Mouse (Mus musculus) adrenal gland, adult 8-10 months (tissue): Measurements from ENCODE around the gene Abcb6. TPM values are rescaled to one million over a fixed set of nuclear protein-coding genes. Genes with fewer than 3 reads are reported as not detected.
A peak's percentile ranks its signal among the peaks of the same experiment; 100 is the strongest.

Experiments used
- DNase-seq: peaks from one replicate; pipeline ENCODE4 v3.0.0; 2022
- total RNA-seq, 4 experiments: library from RNA; stranded (reverse); gene quantifications; 2 replicates each; pipeline ENCODE4 v1.2.4; 2022

The Abcb6 gene
- total RNA-seq, 4 experiments from 2014 or later: 20.9 to 32.9 (median 31.4) TPM

GRCm38 (mm10) chr1:75201236-75201635 lies 21.0 kb upstream of the Abcb6 start:
- DNase-seq: no peak

GRCm38 (mm10) chr1:75192452-75192851 lies 12.3 kb upstream of the Abcb6 start:
- DNase-seq: peak; percentile 41

GRCm38 (mm10) chr1:75191622-75192402 lies 11.6 kb upstream of the Abcb6 start, which contains the start of the genes Ankzf1 and Atg9a:
Gene Ankzf1, plus strand, starts transcription at chr1:75192151.
Gene Atg9a, minus strand, starts transcription at chr1:75192196.
- peak; percentile 98 for DNase-seq

GRCm38 (mm10) chr1:75191258-75191621 lies 11.0 kb upstream of the Abcb6 start:
- no peak for DNase-seq

GRCm38 (mm10) chr1:75190577-75190976 lies 10.4 kb upstream of the Abcb6 start:
- no peak for DNase-seq

GRCm38 (mm10) chr1:75187914-75188483 lies 7.8 kb upstream of the Abcb6 start:
- DNase-seq: no peak

- no peak for DNase-seq
These were observed 6.9 kb upstream of the Abcb6 start for GRCm38 (mm10) chr1:75187126-75187525.

GRCm38 (mm10) chr1:75185495-75185894 lies 5.3 kb upstream of the Abcb6 start:
- DNase-seq: no peak

GRCm38 (mm10) chr1:75182160-75182559 lies 2.0 kb upstream of the Abcb6 start:
- DNase-seq: no peak

- no peak for DNase-seq
These were observed 1.2 kb upstream of the Abcb6 start for GRCm38 (mm10) chr1:75181377-75181870.

GRCm38 (mm10) chr1:75180741-75181140 lies 549 bp upstream of the Abcb6 start:
- no peak for DNase-seq

- DNase-seq: no peak
These were observed 673 bp downstream of the Abcb6 start for GRCm38 (mm10) chr1:75179334-75180104.

- DNase-seq: peak; percentile 96
These were observed 11.4 kb downstream of the Abcb6 start, which contains the start of gene Zfand2b for GRCm38 (mm10) chr1:75168472-75169464. Gene Zfand2b, plus strand, starts transcription at chr1:75168646.

GRCm38 (mm10) chr1:75168093-75168471 lies 12.1 kb downstream of the Abcb6 start:
- no peak for DNase-seq

- no peak for DNase-seq
These were observed 20.0 kb downstream of the Abcb6 start for GRCm38 (mm10) chr1:75160256-75160617.

- no peak for DNase-seq
These were observed 20.5 kb downstream of the Abcb6 start for GRCm38 (mm10) chr1:75159540-75160255.

GRCm38 (mm10) chr1:75158990-75159389 lies 21.2 kb downstream of the Abcb6 start:
- DNase-seq: no peak

- DNase-seq: no peak
These were observed 24.4 kb downstream of the Abcb6 start for GRCm38 (mm10) chr1:75155837-75156236.

- DNase-seq: no peak
These were observed 31.5 kb downstream of the Abcb6 start for GRCm38 (mm10) chr1:75148727-75149126.

- DNase-seq: no peak
These were observed 32.6 kb downstream of the Abcb6 start for GRCm38 (mm10) chr1:75147411-75148135.
